Mouse (Mus musculus) thymus, adult 2 months (tissue): ENCODE data around the gene Ddx1. TPM values are rescaled to one million over a fixed set of nuclear protein-coding genes. Genes with fewer than 3 reads are reported as not detected.
"Not testable (repeated sequence)": the region's sequence is repeated elsewhere in the genome, so short reads cannot be mapped to it uniquely, and the experiment has no call there.

Source experiments
- DNase-seq: peaks from one replicate; pipeline ENCODE4 v3.0.0; 2021
- H3K27ac ChIP-seq: fragments of 200-500 bp; 2 replicates; pipeline ENCODE4 v1.5.1; 2012; ENCODE audit warnings: low read length, control low read depth; ENCODE audit not compliant: control insufficient read depth, insufficient read depth
- H3K27me3 ChIP-seq: fragments of 200-500 bp; 2 replicates; pipeline ENCODE4 v1.6.1; 2012; ENCODE audit warnings: mild to moderate bottlenecking, low read length, moderate library complexity, mixed read lengths; ENCODE audit not compliant: control insufficient read depth, insufficient read depth
- H3K36me3 ChIP-seq: fragments of 200-500 bp; 2 replicates; pipeline ENCODE4 v1.6.1; 2012; ENCODE audit warnings: mild to moderate bottlenecking, low read length, moderate library complexity; ENCODE audit not compliant: control insufficient read depth, insufficient read depth
- H3K4me1 ChIP-seq: fragments of 200-500 bp; replicated peaks from 2 replicates; pipeline ENCODE4 v1.6.1; 2012; ENCODE audit warnings: low read length; ENCODE audit not compliant: control insufficient read depth, insufficient read depth
- H3K4me3 ChIP-seq: fragments of 200-500 bp; 2 replicates; pipeline ENCODE4 v1.5.1; 2012; ENCODE audit warnings: mild to moderate bottlenecking, low read length, control low read depth, moderate library complexity; ENCODE audit not compliant: control insufficient read depth, insufficient read depth
- CTCF ChIP-seq: fragments of 200-500 bp; IDR thresholded peaks from 2 replicates; pipeline ENCODE4 v1.5.1; 2012; ENCODE audit warnings: mild to moderate bottlenecking, control low read depth, low read length, moderate library complexity, borderline replicate concordance; ENCODE audit not compliant: control insufficient read depth, poor library complexity, insufficient read depth; ENCODE audit errors: extremely low read depth
- POLR2A ChIP-seq: fragments of 200-500 bp; IDR thresholded peaks from 2 replicates; pipeline ENCODE4 v1.6.1; 2012; ENCODE audit warnings: mild to moderate bottlenecking, low read length, control low read depth, moderate library complexity; ENCODE audit not compliant: control insufficient read depth, poor library complexity, insufficient read depth; ENCODE audit errors: extremely low read depth
- WGBS: fragments of 180-500 bp; shearing (Covaris S2); methylation state at CpG from one replicate; pipeline ENCODE4 v1.1.7; 2018; 5-methylcytosine and 5-hydroxymethylcytosine counted together
- polyA plus RNA-seq: library from polyadenylated mRNA; depleted of rRNA; stranded (reverse); fragments of >200 nt; gene quantifications from 2 replicates; pipeline ENCODE4 v1.2.3, GENCODE M21; 2012

The Ddx1 gene
- polyA plus RNA-seq, 1 experiment: 6.7 TPM

DNA sequence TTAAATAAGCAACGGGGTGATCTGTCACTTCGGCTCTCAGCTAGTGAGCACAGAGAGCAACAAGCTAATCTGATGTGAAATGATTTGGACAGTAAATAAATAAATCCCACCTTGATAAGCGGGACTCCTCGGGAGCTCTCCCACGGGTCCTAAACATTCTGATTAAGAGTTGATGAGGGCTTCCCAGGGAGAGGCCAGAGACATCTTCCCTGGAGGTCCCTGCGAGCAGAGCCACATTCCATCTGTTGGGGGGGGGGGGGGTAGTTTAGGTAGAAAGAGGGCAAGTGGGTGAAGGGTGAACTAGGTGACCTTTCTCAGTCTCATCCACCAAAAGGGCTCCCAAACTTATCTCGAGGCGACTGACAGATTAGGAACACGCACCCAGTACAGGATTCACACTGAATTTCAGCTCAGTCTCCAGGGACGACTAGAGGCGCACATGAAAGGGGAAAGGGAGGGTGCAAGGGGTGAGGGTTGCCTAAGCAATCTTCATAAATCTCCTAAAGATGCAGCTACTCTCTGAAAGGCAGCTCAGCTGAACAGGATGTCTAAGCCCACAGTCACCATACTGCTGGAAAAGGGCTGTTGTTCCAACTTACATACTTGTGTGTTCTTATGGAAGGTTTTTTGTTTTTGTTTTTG is 60.8 kb downstream of the Ddx1 start:
- H3K36me3 ChIP-seq: no peaks in the 10 kb centered on the region
- H3K27ac ChIP-seq: no peak overlapping the region
- DNase-seq: no peak
- WGBS: 70% methylated on average over 11 of the region's 11 CpGs
- TF ChIP-seq POLR2A (no peak), CTCF (no peak)
- no peaks in the 10 kb centered on the region for H3K4me1 ChIP-seq
- H3K27me3 ChIP-seq: no peaks in the 10 kb centered on the region
- no peak overlapping the region for H3K4me3 ChIP-seq

DNA sequence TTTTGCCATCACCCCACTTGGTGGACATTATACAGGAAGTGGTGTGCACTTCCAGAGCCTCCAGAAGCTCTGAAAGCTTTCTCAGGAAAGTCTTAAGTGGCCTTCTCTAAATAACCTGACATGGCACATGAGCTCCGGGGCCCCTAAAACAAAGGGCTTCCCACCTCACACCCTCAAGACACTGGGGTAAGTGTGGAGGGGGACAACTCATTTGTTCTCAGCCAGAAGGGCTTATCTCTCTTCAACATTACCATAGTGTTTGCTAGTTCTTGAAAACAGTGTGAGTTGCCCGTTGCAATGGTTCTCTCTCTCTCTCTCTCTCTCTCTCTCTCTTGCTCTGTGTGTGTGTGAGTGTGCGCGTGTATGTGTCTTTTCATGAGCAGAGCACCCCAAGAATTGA is 62.8 kb downstream of the Ddx1 start:
- H3K27me3 ChIP-seq: no peaks in the 10 kb centered on the region
- no peaks in the 10 kb centered on the region for H3K36me3 ChIP-seq
- no peak overlapping the region for H3K4me3 ChIP-seq
- no peak for TF ChIP-seq CTCF
- TF ChIP-seq POLR2A: no peak
- 78% methylated on average over 4 of the region's 4 CpGs for WGBS
- DNase-seq: no peak
- H3K4me1 ChIP-seq: no peaks in the 10 kb centered on the region
- no peak overlapping the region for H3K27ac ChIP-seq

DNA sequence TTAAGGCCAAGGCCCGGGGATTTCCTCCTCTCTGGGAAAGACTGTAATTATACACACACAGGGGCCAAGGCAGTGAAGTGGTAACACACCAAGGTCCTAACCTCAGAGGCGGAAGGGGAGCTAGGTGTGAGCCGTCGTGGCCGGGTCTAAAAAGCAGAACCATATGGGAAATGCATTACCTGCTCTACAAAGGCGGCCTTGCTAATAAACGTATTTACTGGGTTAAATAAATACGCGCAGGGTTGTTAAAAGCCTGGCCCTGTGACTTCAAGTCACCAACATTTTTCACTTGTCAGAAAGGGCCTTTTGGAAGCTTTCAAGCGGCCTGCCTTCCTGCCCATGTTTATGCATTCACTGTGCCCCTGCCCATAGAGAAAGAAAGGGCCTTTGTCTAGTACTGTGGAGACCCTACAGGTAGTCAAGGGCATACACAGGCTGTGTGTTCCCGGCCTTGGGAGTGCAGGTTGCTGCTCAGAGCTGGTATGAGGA is 64.1 kb downstream of the Ddx1 start:
- DNase-seq: no peak
- Histone ChIP-seq H3K4me3 (no peak overlapping the region), H3K27ac (no peak overlapping the region), H3K27me3 (no peaks in the 10 kb centered on the region), H3K36me3 (no peaks in the 10 kb centered on the region), H3K4me1 (no peaks in the 10 kb centered on the region)
- 76% methylated on average over 11 of the region's 11 CpGs for WGBS
- TF ChIP-seq CTCF: no peak
- TF ChIP-seq POLR2A: no peak

DNA sequence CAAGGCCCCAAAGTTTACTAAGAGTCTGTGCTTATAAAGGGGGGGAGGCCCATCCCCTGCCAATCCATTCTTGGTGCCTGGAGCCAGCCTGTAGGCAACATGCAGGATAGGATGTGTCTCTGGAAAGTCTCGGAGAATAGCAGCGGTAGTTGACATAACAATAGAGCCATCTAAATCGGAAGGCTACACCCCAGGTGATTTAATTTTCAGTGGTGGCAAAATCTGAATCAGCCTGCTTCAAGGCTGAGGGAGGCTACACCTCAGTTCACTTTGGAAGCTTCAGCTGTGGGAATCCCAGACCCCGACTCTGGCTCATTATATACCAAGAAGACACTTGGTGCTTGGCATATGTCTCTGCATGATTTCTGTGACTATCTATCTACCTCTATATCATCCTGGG is 64.9 kb downstream of the Ddx1 start:
- H3K27ac ChIP-seq, DNase-seq, H3K4me3 ChIP-seq, H3K27me3 ChIP-seq, H3K36me3 ChIP-seq, H3K4me1 ChIP-seq: not testable (repeated sequence)
- WGBS: 96% methylated on average over 4 of the region's 4 CpGs

DNA sequence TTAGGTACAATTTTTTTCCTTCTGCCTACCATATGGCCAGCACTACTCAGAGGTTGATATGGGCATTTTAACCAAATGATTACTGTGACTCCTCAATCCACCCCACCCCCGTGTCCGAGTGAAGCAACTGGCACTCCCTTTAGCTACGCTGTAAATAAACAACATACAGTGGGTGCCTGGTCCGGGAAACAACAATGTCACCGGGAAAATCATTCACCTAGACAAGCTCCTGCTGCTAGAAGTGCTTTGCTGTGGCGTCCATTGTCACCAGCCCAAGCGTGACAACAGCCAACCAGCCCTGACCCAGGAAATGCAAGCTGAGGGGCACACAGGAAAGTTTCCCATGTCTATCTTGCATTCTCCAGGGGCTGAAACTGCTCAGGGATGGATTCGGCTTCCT is 66.8 kb downstream of the Ddx1 start:
- no peaks in the 10 kb centered on the region for H3K4me1 ChIP-seq
- DNase-seq: no peak

DNA sequence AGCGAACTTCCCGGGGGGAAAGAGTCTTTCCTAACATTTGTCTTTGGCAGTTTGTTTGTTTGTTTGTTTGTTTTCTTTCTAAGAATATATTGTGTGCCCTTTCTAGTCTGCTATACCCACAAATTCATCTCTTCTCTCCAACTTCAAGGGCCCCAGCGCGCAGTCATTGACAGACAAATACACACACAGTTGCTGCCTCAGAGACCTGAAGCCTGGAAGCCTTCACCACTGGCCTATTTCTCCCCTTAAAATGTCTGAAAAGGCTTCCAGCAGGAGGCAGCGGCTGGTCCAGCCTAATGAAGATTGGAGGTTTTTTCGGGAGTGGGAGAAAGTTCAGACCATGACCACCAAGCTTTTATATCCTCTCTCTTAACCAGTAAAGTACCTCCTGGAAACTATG is 67.3 kb downstream of the Ddx1 start:
- no peak for TF ChIP-seq POLR2A
- no peak for TF ChIP-seq CTCF
- no peak overlapping the region for H3K4me3 ChIP-seq
- WGBS: 94% methylated on average over 6 of the region's 6 CpGs
- H3K36me3 ChIP-seq: no peaks in the 10 kb centered on the region
- H3K4me1 ChIP-seq: no peaks in the 10 kb centered on the region
- H3K27me3 ChIP-seq: no peaks in the 10 kb centered on the region
- no peak overlapping the region for H3K27ac ChIP-seq
- no peak for DNase-seq

More for the DNA sequence above, 66.8 kb downstream of the Ddx1 start:
- no peak overlapping the region for H3K27ac ChIP-seq
- WGBS: 88% methylated on average over 8 of the region's 8 CpGs
- TF ChIP-seq POLR2A (no peak), CTCF (no peak)
- H3K27me3 ChIP-seq: no peaks in the 10 kb centered on the region
- no peaks in the 10 kb centered on the region for H3K36me3 ChIP-seq
- no peak overlapping the region for H3K4me3 ChIP-seq

DNA sequence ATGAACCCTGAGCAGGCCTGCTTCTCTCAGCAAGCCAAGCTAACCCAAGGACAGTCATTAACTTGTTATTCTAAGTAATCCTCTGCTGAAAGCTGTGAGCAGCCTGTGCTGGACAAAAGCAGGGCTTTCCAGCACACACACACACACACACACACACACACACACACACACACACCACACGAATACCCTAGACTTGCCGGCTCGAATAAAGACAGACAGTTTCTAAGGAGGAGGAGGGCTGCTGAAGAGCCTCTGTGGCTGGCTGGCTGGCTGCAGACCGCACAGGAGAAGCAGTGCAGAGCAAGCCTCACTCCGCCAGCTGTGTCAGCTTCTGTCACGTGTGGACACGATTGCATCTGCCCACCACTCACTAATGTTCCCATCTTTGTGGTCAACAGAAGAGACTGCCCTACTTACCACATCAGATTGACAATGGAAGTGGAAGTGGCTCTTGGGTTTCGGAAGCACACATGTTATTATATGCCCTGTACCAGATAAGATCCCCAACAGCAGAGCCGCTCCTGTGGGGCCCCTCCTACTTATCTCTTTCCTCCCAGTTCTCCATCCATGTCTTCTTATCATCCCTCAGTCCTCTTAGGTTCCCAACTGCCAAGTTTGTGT is 68.2 kb downstream of the Ddx1 start:
- Histone ChIP-seq H3K4me3 (no peak overlapping the region), H3K27me3 (no peaks in the 10 kb centered on the region), H3K36me3 (no peaks in the 10 kb centered on the region), H3K27ac (no peak overlapping the region), H3K4me1 (no peaks in the 10 kb centered on the region)
- WGBS: 15% methylated on average over 9 of the region's 9 CpGs
- TF ChIP-seq POLR2A (no peak), CTCF (no peak)
- DNase-seq: no peak
